Mouse (Mus musculus) embryonic fibroblast, embryonic 13.5 days (primary cell): ENCODE measurements around the gene Topbp1.

Source experiments
- CTCF ChIP-seq: IDR thresholded peaks from 2 replicates; pipeline ENCODE4 v1.5.1; 2011; ENCODE audit warnings: mild to moderate bottlenecking, control low read depth, low read length, moderate library complexity, borderline replicate concordance; ENCODE audit not compliant: insufficient read depth
- POLR2A ChIP-seq: IDR thresholded peaks from 2 replicates; pipeline ENCODE4 v1.6.1; 2011; ENCODE audit warnings: low read depth, mild to moderate bottlenecking, control low read depth, low read length, moderate library complexity

DNA sequence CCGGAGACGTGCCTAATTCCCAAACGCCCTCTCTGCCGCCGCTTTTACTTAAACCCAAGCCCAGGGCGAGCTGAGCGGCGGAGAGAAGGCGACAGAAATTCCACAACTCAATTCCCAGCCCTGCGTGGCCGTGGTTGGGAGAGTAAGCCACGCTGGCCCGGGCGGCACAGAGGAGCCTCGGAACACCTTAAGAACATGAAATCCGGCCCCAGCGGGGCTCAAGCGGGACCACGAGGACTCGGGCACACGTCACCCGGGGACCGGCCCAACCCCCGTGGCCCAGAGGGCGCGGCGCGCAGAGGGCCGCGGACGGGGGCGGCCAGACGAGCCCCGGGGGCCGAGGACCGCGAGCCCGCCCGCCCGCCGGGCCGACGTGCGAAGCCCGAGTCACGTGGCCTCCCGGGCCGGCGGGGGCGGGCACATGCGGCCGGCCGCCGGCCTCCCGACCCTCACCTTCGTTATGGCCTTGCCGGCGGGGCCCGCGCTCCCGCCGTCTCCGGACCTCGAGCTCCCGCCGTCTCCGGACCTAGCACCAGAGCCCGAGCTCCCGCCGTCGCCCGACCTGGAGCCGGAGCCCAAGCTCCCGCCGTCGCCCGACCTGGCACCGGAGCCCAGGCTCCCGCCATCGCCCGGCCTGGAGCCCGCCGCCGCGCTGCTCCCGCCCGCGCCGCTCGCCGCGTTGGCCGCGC lies 59.7 kb downstream of the Topbp1 start:
- TF ChIP-seq CTCF (no peak), POLR2A (no peak)
